In genomic region chr4:152001335-152001734, GRCm38 (mm10) we compare ENCODE assay signal across 20 mouse cellular contexts. TPM values are rescaled to one million over a fixed set of nuclear protein-coding genes. Genes with fewer than 3 reads are reported as not detected.
A peak's percentile ranks its signal among the peaks of the same experiment; 100 is the strongest.
DNase-seq lines count a peak whose midpoint lies in the region; ATAC-seq and TF ChIP-seq lines count a peak whose summit lies in the region.
"Had no signal": no experiment of that assay in that cellular context is flagged by ENCODE, and none has a peak within 500 bp of the region (broad histone marks: within the 10 kb centered on the region; RNA-seq: fewer than 3 reads in every experiment).

No protein-coding gene starts in this region.

- 75% methylated on average over 4 of the region's 4 CpGs for WGBS in intestine, postnatal 0 days
- 69% methylated on average over 4 of the region's 4 CpGs for WGBS in intestine, embryonic 15.5 days
- WGBS in lung, embryonic 16.5 days = 67% methylated on average over 4 of the region's 4 CpGs
- WGBS in stomach, postnatal 0 days = 69% methylated on average over 4 of the region's 4 CpGs

- peak; percentile 38 for TF ChIP-seq CTCF in intestine, postnatal 0 days (IDR thresholded peaks at IDR 0.05; ENCODE audit: low read depth)
- peak; percentile 52; the same call in 1 of the 2 replicates for TF ChIP-seq CTCF in stomach, postnatal 0 days (IDR thresholded peaks at IDR 0.05; ENCODE audit: low read depth)

- no peak for TF ChIP-seq EP300 in stomach, postnatal 0 days (optimal IDR thresholded peaks at IDR 0.05)

- H3K4me3 ChIP-seq in intestine, postnatal 0 days (ENCODE audit: low read depth, low read length) = no peak overlapping the region
- H3K4me3 ChIP-seq in intestine, embryonic 15.5 days (replicated peaks) = no peak overlapping the region
- no peak overlapping the region for H3K4me3 ChIP-seq in lung, embryonic 16.5 days (ENCODE audit: low read length)
- no peak overlapping the region for H3K4me3 ChIP-seq in stomach, postnatal 0 days (ENCODE audit: low read depth, low read length)
- H3K4me3 ChIP-seq: embryonic facial prominence, embryonic 10.5 days; gastrocnemius, adult 2 months; heart, embryonic 13.5 days; hindbrain, embryonic 12.5 days had no signal

- no peak overlapping the region for H3K9ac ChIP-seq in intestine, postnatal 0 days (ENCODE audit: low read depth, low read length)
- H3K9ac ChIP-seq in intestine, embryonic 15.5 days = no peak overlapping the region
- H3K9ac ChIP-seq in lung, embryonic 16.5 days (ENCODE audit: low read length) = no peak overlapping the region
- H3K9ac ChIP-seq in stomach, postnatal 0 days (ENCODE audit: low read length) = no peak overlapping the region
- H3K9ac ChIP-seq: heart, embryonic 13.5 days; hindbrain, embryonic 12.5 days had no signal

- ATAC-seq in intestine, postnatal 0 days = no peak
- no peak for ATAC-seq in intestine, embryonic 15.5 days
- ATAC-seq in lung, embryonic 16.5 days (ENCODE audit: low read depth) = no peak
- no peak for ATAC-seq in stomach, postnatal 0 days (ENCODE audit: low FRiP score, low TSS enrichment)
- ATAC-seq: forebrain, embryonic 14.5 days; hindbrain, embryonic 16.5 days had no signal

- H3K27me3 ChIP-seq in intestine, postnatal 0 days (replicated peaks; ENCODE audit: control insufficient read depth, insufficient read depth, low read length) = no peaks in the 10 kb centered on the region
- H3K27me3 ChIP-seq in intestine, embryonic 15.5 days (replicated peaks) = no peaks in the 10 kb centered on the region
- H3K27me3 ChIP-seq in lung, embryonic 16.5 days (ENCODE audit: control insufficient read depth, insufficient read depth, low read depth, low read length) = no peaks in the 10 kb centered on the region
- H3K27me3 ChIP-seq in stomach, postnatal 0 days (ENCODE audit: control insufficient read depth, insufficient read depth, low read length) = no peaks in the 10 kb centered on the region
- H3K27me3 ChIP-seq: heart, embryonic 13.5 days had no signal

- no peak overlapping the region for H3K4me2 ChIP-seq in intestine, postnatal 0 days (replicated peaks; ENCODE audit: low read depth)
- H3K4me2 ChIP-seq in intestine, embryonic 15.5 days (replicated peaks) = no peak overlapping the region
- no peak overlapping the region for H3K4me2 ChIP-seq in lung, embryonic 16.5 days (ENCODE audit: low read depth, low read length)
- H3K4me2 ChIP-seq in stomach, postnatal 0 days (replicated peaks; ENCODE audit: low read depth) = no peak overlapping the region
- H3K4me2 ChIP-seq: heart, embryonic 13.5 days; hindbrain, embryonic 12.5 days had no signal

- no peaks in the 10 kb centered on the region for H3K4me1 ChIP-seq in intestine, postnatal 0 days (replicated peaks; ENCODE audit: control insufficient read depth, insufficient read depth, low read length)
- H3K4me1 ChIP-seq in intestine, embryonic 15.5 days (replicated peaks) = peaks cover 7% of the 10 kb centered on the region
- H3K4me1 ChIP-seq in lung, embryonic 16.5 days (replicated peaks; ENCODE audit: control insufficient read depth, insufficient read depth, low read length) = peaks cover 3% of the 10 kb centered on the region; the same call in 1 of the 2 replicates
- no peaks in the 10 kb centered on the region for H3K4me1 ChIP-seq in stomach, postnatal 0 days (replicated peaks; ENCODE audit: control insufficient read depth, insufficient read depth)

- H3K9me3 ChIP-seq in intestine, postnatal 0 days (ENCODE audit: control insufficient read depth) = no peaks in the 10 kb centered on the region
- H3K9me3 ChIP-seq in intestine, embryonic 15.5 days = no peaks in the 10 kb centered on the region
- no peaks in the 10 kb centered on the region for H3K9me3 ChIP-seq in lung, embryonic 16.5 days (ENCODE audit: control insufficient read depth, low read length)
- H3K9me3 ChIP-seq in stomach, postnatal 0 days (ENCODE audit: control insufficient read depth, low read length) = no peaks in the 10 kb centered on the region
- H3K9me3 ChIP-seq: embryonic facial prominence, embryonic 10.5 days; heart, embryonic 13.5 days; hindbrain, embryonic 12.5 days had no signal

- H3K27ac ChIP-seq in intestine, postnatal 0 days (ENCODE audit: low read depth, low read length) = no peak overlapping the region
- H3K27ac ChIP-seq in intestine, embryonic 15.5 days = no peak overlapping the region
- H3K27ac ChIP-seq in lung, embryonic 16.5 days (ENCODE audit: low read length) = peak overlapping the region; percentile 33; the same call in 1 of the 2 replicates
- H3K27ac ChIP-seq in stomach, postnatal 0 days (replicated peaks) = no peak overlapping the region
- H3K27ac ChIP-seq: embryonic facial prominence, embryonic 10.5 days; heart, embryonic 13.5 days; hindbrain, embryonic 12.5 days had no signal

- no peak for DNase-seq in lung, adult 18-20 months
- peak; percentile 38 for DNase-seq in 416B (ENCODE audit: low read depth)
- no peak for DNase-seq in stomach, postnatal 0 days (ENCODE audit: low spot score)
- DNase-seq in embryo, embryonic 10.5 days (ENCODE audit: low spot score) = no peak
- DNase-seq: adrenal gland, adult 2 months; adrenal gland, postnatal 25 days; cerebellum, adult 18-20 months; cerebellum, adult 9-11 months; cerebellum, postnatal 36 days; gastrocnemius, postnatal 25 days; heart, postnatal 36 days had no signal

- no peaks in the 10 kb centered on the region for H3K36me3 ChIP-seq in intestine, postnatal 0 days (ENCODE audit: control insufficient read depth, insufficient read depth)
- H3K36me3 ChIP-seq in intestine, embryonic 15.5 days = no peaks in the 10 kb centered on the region
- no peaks in the 10 kb centered on the region for H3K36me3 ChIP-seq in lung, embryonic 16.5 days (ENCODE audit: control insufficient read depth, insufficient read depth, low read length)
- H3K36me3 ChIP-seq in stomach, postnatal 0 days (ENCODE audit: control insufficient read depth, insufficient read depth, low read length) = no peaks in the 10 kb centered on the region
- H3K36me3 ChIP-seq: embryonic facial prominence, embryonic 10.5 days; heart, embryonic 13.5 days; hindbrain, embryonic 12.5 days had no signal

RNA-seq across cellular contexts. Expression of gene Phf13, which starts 5.3 kb away (rescaled TPM):
- 10.6 and 11.0 TPM in 2 replicates for polyA plus RNA-seq in intestine, postnatal 0 days (2015; fragmentation: Nextera tagmentation; extraction: Ambion mirVana)
- 20.4 and 21.0 TPM in 2 replicates for polyA plus RNA-seq in intestine, embryonic 15.5 days (2015; fragmentation: Nextera tagmentation; extraction: Ambion mirVana)
- polyA plus RNA-seq in lung, embryonic 16.5 days (2015; fragmentation: Nextera tagmentation; extraction: Ambion mirVana) = 25.1 and 26.8 TPM in 2 replicates
- 12.4 and 12.7 TPM in 2 replicates for polyA plus RNA-seq in stomach, postnatal 0 days (2015; fragmentation: Nextera tagmentation; extraction: Ambion mirVana)

RNA-seq across cellular contexts. Expression of gene Klhl21, which starts 7.3 kb away (rescaled TPM):
- 5.3 and 5.8 TPM in 2 replicates for polyA plus RNA-seq in intestine, postnatal 0 days (2015; fragmentation: Nextera tagmentation; extraction: Ambion mirVana)
- polyA plus RNA-seq in intestine, embryonic 15.5 days (2015; fragmentation: Nextera tagmentation; extraction: Ambion mirVana) = 10.6 and 10.9 TPM in 2 replicates
- 10.9 and 12.3 TPM in 2 replicates for polyA plus RNA-seq in lung, embryonic 16.5 days (2015; fragmentation: Nextera tagmentation; extraction: Ambion mirVana)
- 11.2 and 11.9 TPM in 2 replicates for polyA plus RNA-seq in stomach, postnatal 0 days (2015; fragmentation: Nextera tagmentation; extraction: Ambion mirVana)

RNA-seq across cellular contexts. Expression of gene Thap3, which starts 12.5 kb away (rescaled TPM):
- polyA plus RNA-seq in intestine, postnatal 0 days (2015; fragmentation: Nextera tagmentation; extraction: Ambion mirVana) = 15.4 and 16.6 TPM in 2 replicates
- 31.2 and 32.0 TPM in 2 replicates for polyA plus RNA-seq in intestine, embryonic 15.5 days (2015; fragmentation: Nextera tagmentation; extraction: Ambion mirVana)
- 37.5 and 43.9 TPM in 2 replicates for polyA plus RNA-seq in lung, embryonic 16.5 days (2015; fragmentation: Nextera tagmentation; extraction: Ambion mirVana)
- 22.2 and 23.5 TPM in 2 replicates for polyA plus RNA-seq in stomach, postnatal 0 days (2015; fragmentation: Nextera tagmentation; extraction: Ambion mirVana)

RNA-seq across cellular contexts. Expression of gene Zbtb48, which starts 26.1 kb away (rescaled TPM):
- polyA plus RNA-seq in intestine, postnatal 0 days (2015; fragmentation: Nextera tagmentation; extraction: Ambion mirVana) = 6.7 and 7.6 TPM in 2 replicates
- polyA plus RNA-seq in intestine, embryonic 15.5 days (2015; fragmentation: Nextera tagmentation; extraction: Ambion mirVana) = 15.6 and 19.0 TPM in 2 replicates
- 17.5 and 20.6 TPM in 2 replicates for polyA plus RNA-seq in lung, embryonic 16.5 days (2015; fragmentation: Nextera tagmentation; extraction: Ambion mirVana)
- 10.1 and 10.6 TPM in 2 replicates for polyA plus RNA-seq in stomach, postnatal 0 days (2015; fragmentation: Nextera tagmentation; extraction: Ambion mirVana)

RNA-seq across cellular contexts. Expression of gene Tas1r1, which starts 37.0 kb away (rescaled TPM):
- polyA plus RNA-seq in intestine, postnatal 0 days (2015; fragmentation: Nextera tagmentation; extraction: Ambion mirVana) = 0.08 TPM in 1 of 2 replicates, not detected in the other
- 0.19 and 0.44 TPM in 2 replicates for polyA plus RNA-seq in intestine, embryonic 15.5 days (2015; fragmentation: Nextera tagmentation; extraction: Ambion mirVana)
- 0.59 and 0.74 TPM in 2 replicates for polyA plus RNA-seq in lung, embryonic 16.5 days (2015; fragmentation: Nextera tagmentation; extraction: Ambion mirVana)
- 0.12 and 0.16 TPM in 2 replicates for polyA plus RNA-seq in stomach, postnatal 0 days (2015; fragmentation: Nextera tagmentation; extraction: Ambion mirVana)
- polyA plus RNA-seq: adrenal gland, adult 2 months; heart, embryonic 13.5 days had no signal
